Mouse (Mus musculus) embryonic fibroblast, embryonic 13.5 days (primary cell): ENCODE measurements around the gene Phactr2.

Experiments
- CTCF ChIP-seq: IDR thresholded peaks from 2 replicates; pipeline ENCODE4 v1.5.1; 2011; ENCODE audit warnings: mild to moderate bottlenecking, control low read depth, low read length, moderate library complexity, borderline replicate concordance; ENCODE audit not compliant: insufficient read depth
- POLR2A ChIP-seq: IDR thresholded peaks from 2 replicates; pipeline ENCODE4 v1.6.1; 2011; ENCODE audit warnings: low read depth, mild to moderate bottlenecking, control low read depth, low read length, moderate library complexity

DNA sequence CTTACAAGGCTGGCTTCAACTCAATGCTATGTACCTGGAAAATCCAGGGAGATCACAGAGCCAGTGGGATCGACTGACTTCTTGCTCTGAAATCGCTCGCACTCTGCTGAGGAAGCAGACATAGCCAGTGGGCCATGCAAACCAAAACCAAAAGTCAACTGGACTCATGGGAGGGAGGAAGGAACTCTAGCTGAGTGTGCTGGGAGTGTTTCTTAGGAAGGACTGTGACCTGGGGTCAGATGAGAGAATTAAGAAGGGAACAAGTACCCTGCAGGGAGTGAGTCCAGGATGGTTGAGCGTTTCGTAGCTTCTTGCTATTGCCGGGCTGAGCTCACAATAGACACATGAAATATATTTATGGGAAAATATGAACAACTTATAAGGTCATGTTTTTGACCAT is 174.0 kb downstream of the Phactr2 start:
- TF ChIP-seq POLR2A (no peak), CTCF (no peak)
